22 mouse cellular contexts compared by ENCODE assay signal in the genomic region with DNA sequence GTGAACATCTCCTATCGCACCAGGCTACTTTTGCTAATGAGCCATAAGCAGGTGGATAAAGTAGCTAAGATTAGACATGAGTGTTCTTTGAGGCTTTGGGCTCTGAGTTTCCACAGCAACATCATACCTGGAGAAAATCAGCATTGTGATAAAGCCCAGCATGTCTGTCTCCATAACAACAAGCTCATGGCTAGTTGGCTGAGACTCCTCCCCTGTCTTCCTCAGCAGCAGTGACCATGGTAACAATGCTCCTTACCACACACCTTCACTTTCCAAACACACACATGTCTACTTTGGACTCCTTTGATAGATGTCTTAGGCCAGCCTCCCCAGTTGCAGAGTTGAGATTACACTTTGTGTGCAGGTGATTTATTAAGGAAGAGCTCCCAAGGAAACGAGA. TPM values are rescaled to one million over a fixed set of nuclear protein-coding genes. Genes with fewer than 3 reads are reported as not detected.
DNase-seq lines count a peak whose midpoint lies in the region; ATAC-seq and TF ChIP-seq lines count a peak whose summit lies in the region.
"Had no signal": no experiment of that assay in that cellular context is flagged by ENCODE, and none has a peak within 500 bp of the region (broad histone marks: within the 10 kb centered on the region; RNA-seq: fewer than 3 reads in every experiment).

No protein-coding gene starts in this region.

- no peak for DNase-seq in hindbrain, embryonic 10.5 days (ENCODE audit: low spot score)
- no peak for DNase-seq in testis, postnatal 14 days (ENCODE audit: low spot score)
- no peak for DNase-seq in cerebellum, adult 9-11 months
- no peak for DNase-seq in heart, adult 8-10 months (ENCODE audit: low spot score)
- DNase-seq: cerebellum, adult 8-10 months; gastrocnemius, postnatal 14 days; heart, adult 11 months; heart, postnatal 10 days; kidney, postnatal 14 days; left cerebral cortex, postnatal 4 days; right cerebral cortex, adult 18-20 months; right cerebral cortex, postnatal 4 days had no signal

- no peak overlapping the region for H3K9ac ChIP-seq in hindbrain, embryonic 15.5 days
- H3K9ac ChIP-seq in midbrain, embryonic 15.5 days: no peak overlapping the region
- H3K9ac ChIP-seq: embryonic facial prominence, embryonic 15.5 days; heart, embryonic 12.5 days; hindbrain, embryonic 13.5 days; intestine, embryonic 15.5 days; stomach, embryonic 15.5 days had no signal

- TF ChIP-seq POLR2A in testis, adult 2 months (IDR thresholded peaks at IDR 0.05; ENCODE audit: control insufficient read depth, low read depth, low read length): no peak

- H3K9me3 ChIP-seq in hindbrain, embryonic 15.5 days: no peaks in the 10 kb centered on the region
- no peaks in the 10 kb centered on the region for H3K9me3 ChIP-seq in hindbrain, embryonic 10.5 days
- no peaks in the 10 kb centered on the region for H3K9me3 ChIP-seq in midbrain, embryonic 15.5 days
- H3K9me3 ChIP-seq: embryonic facial prominence, embryonic 15.5 days; heart, embryonic 12.5 days; hindbrain, embryonic 13.5 days; intestine, embryonic 15.5 days; stomach, embryonic 15.5 days had no signal

- peak; percentile 70 for ATAC-seq in hindbrain, embryonic 15.5 days (ENCODE audit: low FRiP score, low read depth)
- ATAC-seq in midbrain, embryonic 15.5 days (replicated peaks): peak; percentile 79
- ATAC-seq: intestine, embryonic 15.5 days had no signal

- peaks cover 6% of the 10 kb centered on the region; the same call in 1 of the 2 replicates for H3K4me1 ChIP-seq in hindbrain, embryonic 15.5 days (replicated peaks)
- 0 out of 2 replicates have a peak, but pooled peaks cover 5% of the 10 kb centered on the region for H3K4me1 ChIP-seq in hindbrain, embryonic 10.5 days (replicated peaks)
- H3K4me1 ChIP-seq in testis, adult 2 months (ENCODE audit: control insufficient read depth, insufficient read depth, low read length): no peaks in the 10 kb centered on the region
- H3K4me1 ChIP-seq in midbrain, embryonic 15.5 days: peaks cover 6% of the 10 kb centered on the region
- H3K4me1 ChIP-seq: embryonic facial prominence, embryonic 15.5 days; heart, embryonic 12.5 days; intestine, embryonic 15.5 days; stomach, embryonic 15.5 days had no signal

- TF ChIP-seq CTCF in testis, adult 2 months (IDR thresholded peaks at IDR 0.05; ENCODE audit: control insufficient read depth, insufficient read depth, insufficient replicate concordance, low read depth, low read length): no peak

- WGBS in hindbrain, embryonic 15.5 days: 77% methylated on average over 2 of the region's 2 CpGs
- 92% methylated on average over 2 of the region's 2 CpGs for WGBS in hindbrain, embryonic 10.5 days
- 72% methylated on average over 2 of the region's 2 CpGs for WGBS in midbrain, embryonic 15.5 days

- H3K27ac ChIP-seq in hindbrain, embryonic 15.5 days (replicated peaks): no peak overlapping the region
- H3K27ac ChIP-seq in hindbrain, embryonic 10.5 days: no peak overlapping the region
- H3K27ac ChIP-seq in testis, adult 2 months (ENCODE audit: control insufficient read depth, insufficient read depth, low read depth, low read length): no peak overlapping the region
- no peak overlapping the region for H3K27ac ChIP-seq in midbrain, embryonic 15.5 days
- H3K27ac ChIP-seq: embryonic facial prominence, embryonic 15.5 days; hindbrain, embryonic 13.5 days; intestine, embryonic 15.5 days; macrophage; stomach, embryonic 15.5 days had no signal

- no peaks in the 10 kb centered on the region for H3K36me3 ChIP-seq in hindbrain, embryonic 15.5 days
- no peaks in the 10 kb centered on the region for H3K36me3 ChIP-seq in hindbrain, embryonic 10.5 days
- H3K36me3 ChIP-seq in testis, adult 2 months (ENCODE audit: control insufficient read depth, insufficient read depth, low read length): no peaks in the 10 kb centered on the region
- H3K36me3 ChIP-seq in midbrain, embryonic 15.5 days (replicated peaks): no peaks in the 10 kb centered on the region
- H3K36me3 ChIP-seq: embryonic facial prominence, embryonic 15.5 days; heart, embryonic 12.5 days; hindbrain, embryonic 13.5 days; intestine, embryonic 15.5 days; stomach, embryonic 15.5 days had no signal

- no peaks in the 10 kb centered on the region for H3K27me3 ChIP-seq in hindbrain, embryonic 15.5 days
- no peaks in the 10 kb centered on the region for H3K27me3 ChIP-seq in hindbrain, embryonic 10.5 days (ENCODE audit: insufficient read depth, poor library complexity, severe bottlenecking)
- H3K27me3 ChIP-seq in testis, adult 2 months (ENCODE audit: control insufficient read depth, insufficient read depth, low read length): no peaks in the 10 kb centered on the region
- no peaks in the 10 kb centered on the region for H3K27me3 ChIP-seq in midbrain, embryonic 15.5 days (replicated peaks)
- H3K27me3 ChIP-seq: embryonic facial prominence, embryonic 15.5 days; heart, embryonic 12.5 days; intestine, embryonic 15.5 days; stomach, embryonic 15.5 days had no signal

- H3K4me2 ChIP-seq in hindbrain, embryonic 15.5 days: no peak overlapping the region
- H3K4me2 ChIP-seq in midbrain, embryonic 15.5 days: no peak overlapping the region
- H3K4me2 ChIP-seq: embryonic facial prominence, embryonic 15.5 days; heart, embryonic 12.5 days; hindbrain, embryonic 13.5 days; intestine, embryonic 15.5 days; stomach, embryonic 15.5 days had no signal

- no peak overlapping the region for H3K4me3 ChIP-seq in hindbrain, embryonic 15.5 days
- no peak overlapping the region for H3K4me3 ChIP-seq in hindbrain, embryonic 10.5 days
- H3K4me3 ChIP-seq in testis, adult 2 months (ENCODE audit: control insufficient read depth, low read depth, low read length): peak overlapping the region; percentile 27; the same call in 1 of the 2 replicates
- no peak overlapping the region for H3K4me3 ChIP-seq in midbrain, embryonic 15.5 days
- H3K4me3 ChIP-seq: embryonic facial prominence, embryonic 15.5 days; heart, embryonic 12.5 days; hindbrain, embryonic 13.5 days; intestine, embryonic 15.5 days; myocyte; stomach, embryonic 15.5 days had no signal

RNA-seq across cellular contexts. Expression of a gene that starts 49.6 kb away (rescaled TPM):
- polyA plus RNA-seq in hindbrain, embryonic 15.5 days (2015; fragmentation: Nextera tagmentation; extraction: Ambion mirVana): 82.2 and 85.0 TPM in 2 replicates
- 59.2 and 62.9 TPM in 2 replicates for polyA plus RNA-seq in hindbrain, embryonic 10.5 days (2016; fragmentation: Nextera tagmentation; extraction: Ambion mirVana)
- 26.3 and 31.0 TPM in 2 replicates for polyA plus RNA-seq in testis, adult 2 months (2012; rRNA removed)
- polyA plus RNA-seq in midbrain, embryonic 15.5 days (2015; fragmentation: Nextera tagmentation; extraction: Ambion mirVana): 79.3 and 84.0 TPM in 2 replicates
- 10 to 100 TPM; 30.1 to 35.5 (median 32.2) TPM for total RNA-seq in heart, adult 8-10 months (2022)
